Mouse (Mus musculus): Measurements from ENCODE around the gene Ivl. TPM values are rescaled to one million over a fixed set of nuclear protein-coding genes. Genes with fewer than 3 reads are reported as not detected.

The Ivl gene
- polyA plus RNA-seq, 1 experiment from 2014 or later, result not detected

DNA sequence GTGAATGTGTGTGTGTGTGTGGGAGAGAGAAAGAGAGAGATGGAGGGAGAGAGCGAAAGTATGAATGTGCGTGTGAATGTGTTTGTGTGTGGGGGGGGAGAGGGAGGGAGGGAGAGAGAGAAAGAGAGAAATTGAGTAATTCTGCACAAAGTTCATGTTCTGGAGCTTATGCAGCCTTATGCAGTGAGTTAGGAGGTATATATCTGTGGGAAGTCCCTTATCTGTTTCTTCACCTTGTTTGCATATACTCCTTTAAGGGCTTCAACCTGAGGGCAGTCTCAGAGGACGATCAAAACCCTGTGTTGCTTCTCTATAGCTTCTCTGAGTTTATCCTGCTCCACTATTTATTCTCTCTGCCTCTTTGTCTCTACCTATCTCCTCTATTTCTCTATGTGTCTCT is 13.7 kb upstream of the Ivl start:
- ATAC-seq (ENCODE audit: low FRiP score, low TSS enrichment) (no peak), DNase-seq (no peak)
- Histone ChIP-seq H3K4me2 (ENCODE audit: low read length) (no peak overlapping the region), H3K27ac (replicated peaks; ENCODE audit: low read depth, low read length) (no peak overlapping the region), H3K9ac (replicated peaks; ENCODE audit: low read length) (no peak overlapping the region), H3K9me3 (ENCODE audit: control insufficient read depth, low read length) (no peaks in the 10 kb centered on the region), H3K27me3 (ENCODE audit: control insufficient read depth, insufficient read depth, low read length) (no peaks in the 10 kb centered on the region), H3K4me1 (ENCODE audit: control insufficient read depth, insufficient read depth, low read length) (no peaks in the 10 kb centered on the region), H3K36me3 (ENCODE audit: control insufficient read depth, insufficient read depth, low read length) (no peaks in the 10 kb centered on the region), H3K4me3 (replicated peaks; ENCODE audit: low read depth, low read length) (no peak overlapping the region)
- 90% methylated on average over 3 of the region's 3 CpGs for WGBS

DNA sequence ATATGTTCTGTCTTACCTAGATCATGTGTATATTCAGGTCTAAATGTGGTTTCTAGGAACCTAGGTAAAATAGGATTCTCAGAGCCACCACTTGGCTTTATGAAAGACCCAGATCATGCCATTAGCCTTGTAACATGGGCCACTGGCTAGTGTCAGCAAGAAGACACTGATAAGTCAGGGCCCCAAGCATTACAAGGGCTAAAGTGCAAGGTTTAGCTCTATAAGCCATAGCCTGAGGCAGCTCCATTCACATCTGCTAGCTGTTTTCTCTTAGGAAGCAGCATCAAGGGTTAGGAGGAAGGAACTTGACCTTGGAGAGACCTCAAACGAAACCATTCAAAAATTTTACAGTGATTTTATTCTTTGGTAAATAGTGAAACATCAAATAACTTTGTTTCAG is 11.5 kb upstream of the Ivl start:
- no peaks in the 10 kb centered on the region for H3K36me3 ChIP-seq (ENCODE audit: control insufficient read depth, insufficient read depth, low read length)
- DNase-seq, result no peak
- H3K4me1 ChIP-seq (ENCODE audit: control insufficient read depth, insufficient read depth, low read length), result no peaks in the 10 kb centered on the region
- H3K9me3 ChIP-seq (ENCODE audit: control insufficient read depth, low read length), result no peaks in the 10 kb centered on the region
- no peak for ATAC-seq (ENCODE audit: low FRiP score, low TSS enrichment)
- H3K27ac ChIP-seq (replicated peaks; ENCODE audit: low read depth, low read length), result no peak overlapping the region
- 80% methylated on average over 1 of the region's 1 CpGs for WGBS
- H3K9ac ChIP-seq (replicated peaks; ENCODE audit: low read length), result no peak overlapping the region
- no peak overlapping the region for H3K4me3 ChIP-seq (replicated peaks; ENCODE audit: low read depth, low read length)
- H3K27me3 ChIP-seq (ENCODE audit: control insufficient read depth, insufficient read depth, low read length), result no peaks in the 10 kb centered on the region
- H3K4me2 ChIP-seq (ENCODE audit: low read length), result no peak overlapping the region

DNA sequence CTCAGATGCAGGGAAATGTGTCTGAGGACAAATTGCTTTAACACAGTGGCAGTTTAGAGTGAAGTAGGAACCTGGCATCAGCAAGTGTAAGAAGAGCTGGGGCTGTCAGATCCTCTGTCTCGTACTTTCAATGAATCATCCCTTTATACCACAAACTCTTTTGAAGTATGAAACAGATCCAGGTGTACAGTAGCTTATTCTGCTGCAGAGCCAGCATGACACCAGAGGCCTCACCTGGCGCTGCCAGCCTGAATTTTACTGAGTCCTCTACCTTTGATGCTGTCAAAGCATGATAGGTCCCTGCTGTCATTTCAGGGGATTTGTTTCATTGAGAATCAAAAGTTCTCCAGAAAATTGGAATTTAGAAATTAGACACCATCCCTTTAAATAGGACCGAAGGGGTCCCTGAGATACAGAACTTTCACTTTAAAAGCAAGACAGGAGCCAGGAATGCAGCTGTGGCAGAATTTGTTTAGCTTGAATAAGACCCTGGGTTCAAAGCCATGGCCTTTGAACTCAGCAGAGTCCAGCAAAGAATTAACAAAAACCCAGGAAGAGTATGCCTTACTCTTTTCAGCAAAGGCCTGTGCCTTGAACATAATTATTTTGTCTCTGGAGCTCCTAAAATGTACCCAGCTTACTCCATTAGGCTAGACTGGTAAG is 9.8 kb upstream of the Ivl start:
- H3K4me1 ChIP-seq (ENCODE audit: control insufficient read depth, insufficient read depth, low read length), result no peaks in the 10 kb centered on the region
- H3K4me3 ChIP-seq (replicated peaks; ENCODE audit: low read depth, low read length), result no peak overlapping the region
- H3K9ac ChIP-seq (replicated peaks; ENCODE audit: low read length), result no peak overlapping the region
- no peak overlapping the region for H3K27ac ChIP-seq (replicated peaks; ENCODE audit: low read depth, low read length)
- no peaks in the 10 kb centered on the region for H3K9me3 ChIP-seq (ENCODE audit: control insufficient read depth, low read length)
- no peak for DNase-seq
- H3K27me3 ChIP-seq (ENCODE audit: control insufficient read depth, insufficient read depth, low read length), result no peaks in the 10 kb centered on the region
- H3K36me3 ChIP-seq (ENCODE audit: control insufficient read depth, insufficient read depth, low read length), result no peaks in the 10 kb centered on the region
- ATAC-seq (ENCODE audit: low FRiP score, low TSS enrichment), result no peak
- no peak overlapping the region for H3K4me2 ChIP-seq (ENCODE audit: low read length)
- WGBS, result 60% methylated on average over 3 of the region's 3 CpGs

DNA sequence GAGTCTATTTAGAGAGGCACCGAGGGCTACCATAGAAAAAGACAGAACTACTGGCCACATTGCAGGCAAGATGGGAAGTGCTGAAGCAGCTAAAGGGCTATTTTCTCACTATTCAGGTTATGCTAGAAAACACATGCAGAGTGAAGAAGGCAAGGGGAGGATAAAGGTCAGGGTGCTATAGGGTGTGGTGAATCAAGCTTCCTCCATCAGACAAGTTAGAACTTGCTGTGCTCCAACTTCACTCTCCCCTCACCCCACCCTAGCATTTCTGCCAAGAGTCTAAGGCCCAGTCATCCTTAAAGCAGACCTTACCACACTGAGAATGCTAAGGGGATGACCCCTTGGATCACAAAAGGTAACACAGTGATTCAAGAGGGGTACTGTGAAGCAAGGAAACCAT is 6.0 kb upstream of the Ivl start:
- 66% methylated on average over 1 of the region's 1 CpGs for WGBS
- Histone ChIP-seq H3K4me1 (ENCODE audit: control insufficient read depth, insufficient read depth, low read length) (no peaks in the 10 kb centered on the region), H3K36me3 (ENCODE audit: control insufficient read depth, insufficient read depth, low read length) (no peaks in the 10 kb centered on the region), H3K9me3 (ENCODE audit: control insufficient read depth, low read length) (no peaks in the 10 kb centered on the region), H3K4me3 (replicated peaks; ENCODE audit: low read depth, low read length) (no peak overlapping the region), H3K27me3 (ENCODE audit: control insufficient read depth, insufficient read depth, low read length) (no peaks in the 10 kb centered on the region), H3K4me2 (ENCODE audit: low read length) (no peak overlapping the region), H3K27ac (replicated peaks; ENCODE audit: low read depth, low read length) (no peak overlapping the region), H3K9ac (replicated peaks; ENCODE audit: low read length) (no peak overlapping the region)
- no peak for ATAC-seq (ENCODE audit: low FRiP score, low TSS enrichment)
- no peak for DNase-seq

DNA sequence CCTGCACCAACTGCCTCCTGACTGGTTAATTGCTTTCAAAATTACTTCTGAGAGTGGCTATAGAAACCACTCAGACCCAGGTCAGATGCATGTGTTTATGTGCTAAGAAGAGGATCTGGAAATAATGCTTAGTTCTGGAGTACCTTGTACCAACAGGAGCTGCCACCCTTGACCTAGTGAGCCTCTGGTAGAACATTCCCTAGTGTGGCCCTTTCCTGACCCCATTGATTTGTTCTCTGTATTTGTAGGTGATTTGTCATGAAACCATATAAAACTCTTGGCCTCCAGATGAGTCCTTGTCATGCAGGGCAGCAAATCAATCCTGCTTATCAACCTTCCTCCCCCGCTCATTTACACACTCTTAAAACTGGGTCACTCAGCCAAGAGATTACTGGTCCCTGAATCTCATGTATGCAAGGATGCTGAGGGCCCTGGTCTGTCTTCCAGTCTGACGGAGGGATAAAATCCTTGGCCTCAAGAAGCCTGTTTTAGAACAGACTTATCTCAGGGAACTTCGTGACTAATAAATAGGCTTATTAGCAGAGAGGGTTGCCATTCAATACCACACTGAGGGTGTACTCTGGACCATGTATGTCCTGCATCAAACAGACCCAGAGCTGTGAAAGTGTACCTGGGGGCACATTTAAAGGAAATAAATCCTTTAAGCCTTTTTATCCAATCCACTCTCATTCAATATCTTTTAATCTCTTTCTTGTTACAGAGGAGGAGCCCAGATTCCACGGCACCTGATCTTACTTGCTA is 5.3 kb upstream of the Ivl start:
- H3K9ac ChIP-seq (replicated peaks; ENCODE audit: low read length), result no peak overlapping the region
- no peaks in the 10 kb centered on the region for H3K4me1 ChIP-seq (ENCODE audit: control insufficient read depth, insufficient read depth, low read length)
- H3K36me3 ChIP-seq (ENCODE audit: control insufficient read depth, insufficient read depth, low read length), result no peaks in the 10 kb centered on the region
- ATAC-seq (ENCODE audit: low FRiP score, low TSS enrichment), result no peak
- H3K4me2 ChIP-seq (ENCODE audit: low read length), result no peak overlapping the region
- no peaks in the 10 kb centered on the region for H3K27me3 ChIP-seq (ENCODE audit: control insufficient read depth, insufficient read depth, low read length)
- no peak overlapping the region for H3K4me3 ChIP-seq (replicated peaks; ENCODE audit: low read depth, low read length)
- H3K9me3 ChIP-seq (ENCODE audit: control insufficient read depth, low read length), result no peaks in the 10 kb centered on the region
- 51% methylated on average over 4 of the region's 4 CpGs for WGBS
- H3K27ac ChIP-seq (replicated peaks; ENCODE audit: low read depth, low read length), result no peak overlapping the region
- DNase-seq, result no peak

DNA sequence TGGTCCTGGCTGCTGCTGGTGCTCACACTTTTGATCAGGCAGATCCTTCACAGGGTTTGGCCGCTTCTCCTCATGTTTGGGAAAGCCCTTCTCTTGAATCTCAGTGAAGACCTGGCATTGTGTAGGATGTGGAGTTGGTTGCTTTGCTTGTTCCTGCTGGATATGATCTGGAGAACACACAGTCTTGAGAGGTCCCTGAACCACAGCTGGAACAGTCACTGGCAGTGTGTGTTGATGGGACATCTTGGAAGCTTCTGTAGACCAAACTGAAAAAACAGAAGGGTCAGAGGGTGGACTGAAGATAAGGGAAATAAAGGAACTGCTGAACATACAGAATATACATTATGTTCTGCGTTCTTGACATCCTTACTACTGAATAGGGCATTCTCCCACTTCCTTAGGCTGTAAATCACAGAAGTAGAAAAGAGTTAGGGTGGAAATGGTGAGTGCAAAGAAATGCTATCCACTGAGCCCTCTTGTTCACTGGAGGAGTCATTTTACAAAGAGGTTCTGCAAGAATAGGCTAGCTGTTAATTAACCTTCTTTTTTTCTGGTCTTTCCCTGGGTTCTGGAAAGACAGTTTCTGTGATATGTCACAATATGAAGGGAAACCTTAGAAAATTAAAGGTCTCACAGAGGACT is 900 bp downstream of the Ivl start:
- 67% methylated on average over 2 of the region's 2 CpGs for WGBS
- Histone ChIP-seq H3K9me3 (ENCODE audit: control insufficient read depth, low read length) (no peaks in the 10 kb centered on the region), H3K4me1 (ENCODE audit: control insufficient read depth, insufficient read depth, low read length) (no peaks in the 10 kb centered on the region), H3K27ac (replicated peaks; ENCODE audit: low read depth, low read length) (no peak overlapping the region), H3K9ac (replicated peaks; ENCODE audit: low read length) (no peak overlapping the region), H3K36me3 (ENCODE audit: control insufficient read depth, insufficient read depth, low read length) (no peaks in the 10 kb centered on the region), H3K27me3 (ENCODE audit: control insufficient read depth, insufficient read depth, low read length) (no peaks in the 10 kb centered on the region), H3K4me3 (replicated peaks; ENCODE audit: low read depth, low read length) (no peak overlapping the region), H3K4me2 (ENCODE audit: low read length) (no peak overlapping the region)
- no peak for ATAC-seq (ENCODE audit: low FRiP score, low TSS enrichment)
- no peak for DNase-seq

DNA sequence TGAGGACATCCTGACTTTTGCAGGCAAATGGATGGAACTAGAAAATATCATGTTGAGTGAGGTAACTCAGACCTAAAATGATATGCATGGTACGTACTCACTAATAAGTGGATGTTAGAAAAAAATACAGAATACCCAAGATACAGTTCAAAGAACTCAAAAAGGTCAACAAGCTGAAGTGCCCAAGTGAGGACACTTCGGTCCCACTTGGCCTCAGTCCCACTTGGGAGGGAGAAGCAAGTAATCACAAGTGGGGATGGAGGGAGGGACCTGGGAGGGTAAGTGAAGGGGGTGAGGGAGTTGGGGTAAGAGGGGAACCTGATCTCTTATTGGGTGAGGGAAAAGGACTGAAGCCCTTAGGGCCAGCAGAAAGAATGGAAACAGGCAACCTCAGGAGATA is 4.8 kb downstream of the Ivl start:
- Histone ChIP-seq H3K36me3 (ENCODE audit: control insufficient read depth, insufficient read depth, low read length) (no peaks in the 10 kb centered on the region), H3K9me3 (ENCODE audit: control insufficient read depth, low read length) (no peaks in the 10 kb centered on the region), H3K4me3 (replicated peaks; ENCODE audit: low read depth, low read length) (no peak overlapping the region), H3K9ac (replicated peaks; ENCODE audit: low read length) (no peak overlapping the region), H3K27ac (replicated peaks; ENCODE audit: low read depth, low read length) (no peak overlapping the region), H3K27me3 (ENCODE audit: control insufficient read depth, insufficient read depth, low read length) (no peaks in the 10 kb centered on the region), H3K4me2 (ENCODE audit: low read length) (no peak overlapping the region), H3K4me1 (ENCODE audit: control insufficient read depth, insufficient read depth, low read length) (no peaks in the 10 kb centered on the region)
- no peak for ATAC-seq (ENCODE audit: low FRiP score, low TSS enrichment)
- WGBS, result 87% methylated on average over 2 of the region's 2 CpGs
- DNase-seq, result no peak

DNA sequence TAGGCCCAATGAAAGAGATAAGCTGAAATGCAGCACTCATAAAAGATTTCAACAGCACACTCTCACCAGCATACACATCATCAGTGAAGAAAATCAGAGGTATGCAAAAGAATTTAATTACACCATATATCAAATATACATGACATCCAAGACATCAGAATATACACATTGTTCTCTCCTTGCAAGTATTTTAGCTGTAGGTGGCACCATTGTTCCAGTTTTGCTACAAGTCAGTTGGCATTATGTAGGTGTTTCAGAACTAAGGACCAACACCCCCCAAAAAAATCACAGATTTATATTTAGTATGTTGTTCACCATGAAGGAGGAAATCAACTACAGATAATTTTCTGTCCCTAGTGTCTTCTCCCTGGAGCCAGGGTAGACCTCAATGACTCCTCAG is 8.1 kb downstream of the Ivl start:
- DNase-seq (peak; percentile 41), ATAC-seq (ENCODE audit: low FRiP score, low TSS enrichment) (no peak)
- Histone ChIP-seq H3K9me3 (ENCODE audit: control insufficient read depth, low read length) (no peaks in the 10 kb centered on the region), H3K4me3 (replicated peaks; ENCODE audit: low read depth, low read length) (no peak overlapping the region), H3K4me2 (ENCODE audit: low read length) (no peak overlapping the region), H3K9ac (replicated peaks; ENCODE audit: low read length) (no peak overlapping the region), H3K27ac (replicated peaks; ENCODE audit: low read depth, low read length) (no peak overlapping the region), H3K4me1 (ENCODE audit: control insufficient read depth, insufficient read depth, low read length) (no peaks in the 10 kb centered on the region), H3K27me3 (ENCODE audit: control insufficient read depth, insufficient read depth, low read length) (no peaks in the 10 kb centered on the region), H3K36me3 (ENCODE audit: control insufficient read depth, insufficient read depth, low read length) (no peaks in the 10 kb centered on the region)

DNA sequence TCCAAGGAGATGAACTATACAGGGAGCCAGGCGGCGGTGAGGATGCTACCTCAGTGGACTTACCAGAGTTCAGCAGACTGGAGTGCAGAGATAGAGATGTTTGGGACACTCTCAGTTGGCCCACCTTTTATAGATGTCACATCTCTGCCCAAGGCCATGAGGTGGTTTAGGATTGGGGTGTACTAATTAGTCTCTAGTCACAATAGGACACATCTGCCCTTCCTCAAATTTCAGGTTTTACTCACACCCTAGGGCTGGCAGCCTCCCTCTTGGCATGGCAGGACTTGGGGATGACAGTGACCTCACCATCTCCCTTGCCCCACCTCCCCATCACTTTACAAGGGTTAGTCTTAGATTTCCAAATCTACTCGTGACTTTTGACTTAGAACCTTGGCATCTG is 39.1 kb downstream of the Ivl start, which contains the start of gene 2310046K23Rik:
Gene 2310046K23Rik (minus strand): TSS at position 101 of the 400 bp plus-strand sequence.
- 94% methylated on average over 3 of the region's 3 CpGs for WGBS
- Histone ChIP-seq H3K4me1 (ENCODE audit: control insufficient read depth, insufficient read depth, low read length) (no peaks in the 10 kb centered on the region), H3K9ac (replicated peaks; ENCODE audit: low read length) (no peak within 1 kb of the TSS), H3K9me3 (ENCODE audit: control insufficient read depth, low read length) (no peaks in the 10 kb centered on the region), H3K36me3 (ENCODE audit: control insufficient read depth, insufficient read depth, low read length) (no peaks in the 10 kb centered on the region), H3K4me3 (replicated peaks; ENCODE audit: low read depth, low read length) (no peak within 1 kb of the TSS), H3K27me3 (ENCODE audit: control insufficient read depth, insufficient read depth, low read length) (no peaks in the 10 kb centered on the region), H3K27ac (replicated peaks; ENCODE audit: low read depth, low read length) (no peak within 1 kb of the TSS), H3K4me2 (ENCODE audit: low read length) (no peak within 1 kb of the TSS)
- no peak for ATAC-seq (ENCODE audit: low FRiP score, low TSS enrichment)
- DNase-seq, result no peak

Data from midbrain, embryonic 14.5 days (tissue).